Comparison of ENCODE assay signal across 26 mouse cellular contexts in the genomic region with DNA sequence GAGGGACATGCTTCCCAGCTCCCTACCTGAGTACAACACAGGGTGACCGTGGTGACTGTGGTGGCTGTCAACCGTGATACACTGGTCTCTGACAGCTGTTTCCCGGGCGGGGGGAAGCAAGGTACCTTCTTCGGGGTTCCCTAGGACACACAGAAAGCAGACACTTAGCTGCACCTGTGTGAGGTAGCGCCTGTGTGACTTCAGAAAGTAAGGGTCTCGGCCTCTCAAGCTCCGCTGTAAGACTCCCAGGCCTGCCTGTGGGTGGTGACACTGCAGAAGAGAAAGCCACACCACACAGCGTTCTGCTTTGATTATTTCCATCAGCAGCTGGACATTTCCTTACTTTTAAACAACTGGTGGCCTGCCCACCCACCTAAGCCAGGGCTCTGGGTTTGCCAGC. TPM values are rescaled to one million over a fixed set of nuclear protein-coding genes. Genes with fewer than 3 reads are reported as not detected.
A peak's percentile ranks its signal among the peaks of the same experiment; 100 is the strongest.
DNase-seq lines count a peak whose midpoint lies in the region; ATAC-seq and TF ChIP-seq lines count a peak whose summit lies in the region.
"Had no signal": no experiment of that assay in that cellular context is flagged by ENCODE, and none has a peak within 500 bp of the region (broad histone marks: within the 10 kb centered on the region; RNA-seq: fewer than 3 reads in every experiment).

No protein-coding gene starts in this region.

- H3K4me1 ChIP-seq in embryonic facial prominence, embryonic 13.5 days: peaks cover 85% of the 10 kb centered on the region
- H3K4me1 ChIP-seq in embryonic facial prominence, embryonic 10.5 days: peaks cover 62% of the 10 kb centered on the region
- H3K4me1 ChIP-seq in lung, embryonic 14.5 days (ENCODE audit: insufficient read depth): peaks cover 15% of the 10 kb centered on the region
- H3K4me1 ChIP-seq in lung, adult 2 months (ENCODE audit: control insufficient read depth, insufficient read depth, low read length): peaks cover 7% of the 10 kb centered on the region; the same call in 1 of the 2 replicates
- H3K4me1 ChIP-seq in neural tube, embryonic 13.5 days (replicated peaks): peaks cover 85% of the 10 kb centered on the region
- H3K4me1 ChIP-seq in midbrain, embryonic 16.5 days (ENCODE audit: control insufficient read depth, insufficient read depth, low read length): peaks cover 35% of the 10 kb centered on the region
- H3K4me1 ChIP-seq: liver, embryonic 13.5 days had no signal

- H3K9me3 ChIP-seq in embryonic facial prominence, embryonic 13.5 days: no peaks in the 10 kb centered on the region
- no peaks in the 10 kb centered on the region for H3K9me3 ChIP-seq in embryonic facial prominence, embryonic 10.5 days
- H3K9me3 ChIP-seq in lung, embryonic 14.5 days (ENCODE audit: low read depth, low read length): no peaks in the 10 kb centered on the region
- no peaks in the 10 kb centered on the region for H3K9me3 ChIP-seq in neural tube, embryonic 13.5 days
- no peaks in the 10 kb centered on the region for H3K9me3 ChIP-seq in midbrain, embryonic 16.5 days (replicated peaks; ENCODE audit: control insufficient read depth, low read length, poor library complexity, severe bottlenecking)
- H3K9me3 ChIP-seq: forebrain, embryonic 15.5 days; hindbrain, embryonic 15.5 days; liver, embryonic 13.5 days; megakaryocyte, embryonic 14.5 days; midbrain, embryonic 15.5 days had no signal

- no peak for DNase-seq in embryonic facial prominence, embryonic 10.5 days (ENCODE audit: low spot score)
- DNase-seq in lung, embryonic 14.5 days: no peak
- DNase-seq in lung, adult 2 months: no peak
- peak; percentile 50 for DNase-seq in Muller cell, postnatal 12 days (ENCODE audit: inconsistent ontology term)
- DNase-seq in left cerebral cortex, adult 2 months (ENCODE audit: extremely low spot score in 1 of 2, low spot score in 2 of 2): no peak
- DNase-seq: adrenal gland, adult 2 months; cerebellum, adult 11 months; cerebellum, postnatal 14 days; embryo, embryonic 11 days; gastrocnemius, adult 2 months; heart, postnatal 10 days; kidney, adult 2 months; kidney, postnatal 25 days; liver, embryonic 13.5 days; lung, postnatal 14 days had no signal

- 75% methylated on average over 9 of the region's 9 CpGs for WGBS in embryonic facial prominence, embryonic 13.5 days
- 86% methylated on average over 9 of the region's 9 CpGs for WGBS in embryonic facial prominence, embryonic 10.5 days
- 74% methylated on average over 9 of the region's 9 CpGs for WGBS in lung, embryonic 14.5 days
- 79% methylated on average over 9 of the region's 9 CpGs for WGBS in lung, adult 2 months
- WGBS in neural tube, embryonic 13.5 days: 75% methylated on average over 9 of the region's 9 CpGs
- 78% methylated on average over 9 of the region's 9 CpGs for WGBS in midbrain, embryonic 16.5 days

- no peak for TF ChIP-seq CTCF in lung, embryonic 14.5 days (IDR thresholded peaks at IDR 0.05; ENCODE audit: low read depth)
- TF ChIP-seq CTCF in lung, adult 2 months (IDR thresholded peaks at IDR 0.05; ENCODE audit: insufficient read depth, low read length): no peak
- TF ChIP-seq CTCF in left cerebral cortex, adult 2 months (IDR thresholded peaks at IDR 0.05): no peak

- TF ChIP-seq POLR2A in lung, adult 2 months (IDR thresholded peaks at IDR 0.05; ENCODE audit: borderline replicate concordance, extremely low read depth, low read depth, low read length): no peak

- H3K36me3 ChIP-seq in embryonic facial prominence, embryonic 13.5 days: 0 out of 2 replicates have a peak, but pooled peaks cover 4% of the 10 kb centered on the region
- no peaks in the 10 kb centered on the region for H3K36me3 ChIP-seq in embryonic facial prominence, embryonic 10.5 days (replicated peaks)
- H3K36me3 ChIP-seq in lung, embryonic 14.5 days (ENCODE audit: insufficient read depth): no peaks in the 10 kb centered on the region
- no peaks in the 10 kb centered on the region for H3K36me3 ChIP-seq in neural tube, embryonic 13.5 days
- H3K36me3 ChIP-seq in midbrain, embryonic 16.5 days (ENCODE audit: control insufficient read depth, insufficient read depth, low read length): no peaks in the 10 kb centered on the region
- H3K36me3 ChIP-seq: forebrain, embryonic 15.5 days; hindbrain, embryonic 15.5 days; liver, embryonic 13.5 days; midbrain, embryonic 15.5 days had no signal

- H3K27me3 ChIP-seq in embryonic facial prominence, embryonic 13.5 days: no peaks in the 10 kb centered on the region
- H3K27me3 ChIP-seq in embryonic facial prominence, embryonic 10.5 days (replicated peaks; ENCODE audit: low read depth, poor library complexity, severe bottlenecking): peaks cover 50% of the 10 kb centered on the region
- H3K27me3 ChIP-seq in lung, embryonic 14.5 days (ENCODE audit: insufficient read depth, low read length): no peaks in the 10 kb centered on the region
- H3K27me3 ChIP-seq in neural tube, embryonic 13.5 days: no peaks in the 10 kb centered on the region
- no peaks in the 10 kb centered on the region for H3K27me3 ChIP-seq in midbrain, embryonic 16.5 days (ENCODE audit: control insufficient read depth, insufficient read depth, low read depth, low read length)
- H3K27me3 ChIP-seq: forebrain, embryonic 15.5 days; hindbrain, embryonic 15.5 days; midbrain, embryonic 15.5 days had no signal

- no peak overlapping the region for H3K27ac ChIP-seq in embryonic facial prominence, embryonic 13.5 days
- H3K27ac ChIP-seq in embryonic facial prominence, embryonic 10.5 days (replicated peaks): no peak overlapping the region
- no peak overlapping the region for H3K27ac ChIP-seq in lung, embryonic 14.5 days (ENCODE audit: low read depth)
- no peak overlapping the region for H3K27ac ChIP-seq in neural tube, embryonic 13.5 days (replicated peaks)
- no peak overlapping the region for H3K27ac ChIP-seq in left cerebral cortex, adult 2 months
- H3K27ac ChIP-seq in midbrain, embryonic 16.5 days (ENCODE audit: low read length): no peak overlapping the region
- H3K27ac ChIP-seq: forebrain, embryonic 15.5 days; gastrocnemius, adult 2 months; hindbrain, embryonic 15.5 days; liver, embryonic 13.5 days; midbrain, embryonic 15.5 days had no signal

- H3K9ac ChIP-seq in embryonic facial prominence, embryonic 13.5 days: 0 out of 2 replicates have a peak overlapping the region, but pooled peaks have one; percentile 16
- no peak overlapping the region for H3K9ac ChIP-seq in lung, embryonic 14.5 days
- H3K9ac ChIP-seq in neural tube, embryonic 13.5 days: peak overlapping the region; percentile 43; the same call in 1 of the 2 replicates
- no peak overlapping the region for H3K9ac ChIP-seq in midbrain, embryonic 16.5 days (ENCODE audit: low read depth, low read length)
- H3K9ac ChIP-seq: forebrain, embryonic 15.5 days; hindbrain, embryonic 15.5 days; liver, embryonic 13.5 days; midbrain, embryonic 15.5 days had no signal

- intact Hi-C loops in left cerebral cortex, adult 2 months (cut with DNase I): no loop called here

- no peak overlapping the region for H3K4me3 ChIP-seq in embryonic facial prominence, embryonic 13.5 days
- no peak overlapping the region for H3K4me3 ChIP-seq in embryonic facial prominence, embryonic 10.5 days
- no peak overlapping the region for H3K4me3 ChIP-seq in lung, embryonic 14.5 days (ENCODE audit: low read depth, low read length)
- H3K4me3 ChIP-seq in lung, adult 2 months (replicated peaks; ENCODE audit: extremely low read depth, low read depth, low read length): no peak overlapping the region
- peak overlapping the region; percentile 19; the same call in 1 of the 2 replicates for H3K4me3 ChIP-seq in neural tube, embryonic 13.5 days
- H3K4me3 ChIP-seq in left cerebral cortex, adult 2 months: no peak overlapping the region
- H3K4me3 ChIP-seq in midbrain, embryonic 16.5 days (ENCODE audit: low read depth, low read length): no peak overlapping the region
- H3K4me3 ChIP-seq: erythroblast, embryonic 14.5 days; forebrain, embryonic 15.5 days; hindbrain, embryonic 15.5 days; liver, embryonic 13.5 days; megakaryocyte, embryonic 14.5 days; midbrain, embryonic 15.5 days had no signal

- no peak for ATAC-seq in embryonic facial prominence, embryonic 13.5 days (ENCODE audit: insufficient number of reproducible peaks, insufficient read depth, low FRiP score, low TSS enrichment, low read depth)
- no peak for ATAC-seq in lung, embryonic 14.5 days (ENCODE audit: insufficient read depth)
- no peak for ATAC-seq in neural tube, embryonic 13.5 days (ENCODE audit: low read depth)
- no peak for ATAC-seq in midbrain, embryonic 16.5 days
- ATAC-seq: forebrain, embryonic 15.5 days; midbrain, embryonic 15.5 days had no signal

- H3K4me2 ChIP-seq in embryonic facial prominence, embryonic 13.5 days: peak overlapping the region; percentile 12; the same call in 1 of the 2 replicates
- peak overlapping the region; percentile 88; the same call in 1 of the 2 replicates for H3K4me2 ChIP-seq in lung, embryonic 14.5 days
- H3K4me2 ChIP-seq in neural tube, embryonic 13.5 days: peak overlapping the region; percentile 96
- no peak overlapping the region for H3K4me2 ChIP-seq in midbrain, embryonic 16.5 days (ENCODE audit: low read length)
- H3K4me2 ChIP-seq: forebrain, embryonic 15.5 days; liver, embryonic 13.5 days; midbrain, embryonic 15.5 days had no signal

RNA-seq across cellular contexts. Expression of a gene that starts 4.8 kb away (rescaled TPM):
- 6.3 and 7.3 TPM in 2 replicates for polyA plus RNA-seq in embryonic facial prominence, embryonic 13.5 days (2015; fragmentation: Nextera tagmentation; extraction: Ambion mirVana)
- 1.4 and 2.1 TPM in 2 replicates for polyA plus RNA-seq in embryonic facial prominence, embryonic 10.5 days (2016; fragmentation: Nextera tagmentation; extraction: Ambion mirVana)
- 8.9 and 9.0 TPM in 2 replicates for polyA plus RNA-seq in lung, embryonic 14.5 days (2014; fragmentation: Nextera tagmentation; extraction: Ambion mirVana)
- 96.2 and 97.7 TPM in 2 replicates for polyA plus RNA-seq in lung, adult 2 months (2012; rRNA removed)
- polyA plus RNA-seq in neural tube, embryonic 13.5 days (2015; fragmentation: Nextera tagmentation; extraction: Ambion mirVana): 5.2 and 6.0 TPM in 2 replicates
- total RNA-seq in left cerebral cortex, adult 2 months (2021): 10 to 100 TPM; 53.4 to 58.5 TPM
- 3.4 and 4.5 TPM in 2 replicates for polyA plus RNA-seq in midbrain, embryonic 16.5 days (2015; fragmentation: Nextera tagmentation; extraction: Ambion mirVana)

RNA-seq across cellular contexts. Expression of a gene that starts 52.8 kb away (rescaled TPM):
- polyA plus RNA-seq in embryonic facial prominence, embryonic 13.5 days (2015; fragmentation: Nextera tagmentation; extraction: Ambion mirVana): 0.13 TPM in 1 of 2 replicates, not detected in the other
- polyA plus RNA-seq in embryonic facial prominence, embryonic 10.5 days (2016; fragmentation: Nextera tagmentation; extraction: Ambion mirVana): not detected in 2 replicates
- polyA plus RNA-seq in lung, embryonic 14.5 days (2014; fragmentation: Nextera tagmentation; extraction: Ambion mirVana): 0.34 and 0.41 TPM in 2 replicates
- 4.8 and 5.7 TPM in 2 replicates for polyA plus RNA-seq in lung, adult 2 months (2012; rRNA removed)
- 0.22 and 0.40 TPM in 2 replicates for polyA plus RNA-seq in neural tube, embryonic 13.5 days (2015; fragmentation: Nextera tagmentation; extraction: Ambion mirVana)
- under 1 TPM in 1 of 2 experiments, not detected in 1; 0.36 TPM for total RNA-seq in left cerebral cortex, adult 2 months (2021)
- polyA plus RNA-seq in midbrain, embryonic 16.5 days (2015; fragmentation: Nextera tagmentation; extraction: Ambion mirVana): 0.30 TPM in 1 of 2 replicates, not detected in the other
- total RNA-seq: gastrocnemius, adult 2 months; layer of hippocampus, postnatal 10 days; left cerebral cortex, postnatal 14 days had no signal
- polyA plus RNA-seq: erythroblast, embryonic 14.5 days; neural tube, embryonic 11.5 days had no signal

Comparison
In these comparisons a context has a peak if more than half of its experiments do, and no peak if none do; other contexts are left out.
1. H3K9ac ChIP-seq: peak in embryonic facial prominence, embryonic 13.5 days (single experiment) and neural tube, embryonic 13.5 days (single experiment); none in lung, embryonic 14.5 days (single experiment) and midbrain, embryonic 16.5 days (single experiment).